ENCODE assay signal across 8 mouse cellular contexts in the genomic region with DNA sequence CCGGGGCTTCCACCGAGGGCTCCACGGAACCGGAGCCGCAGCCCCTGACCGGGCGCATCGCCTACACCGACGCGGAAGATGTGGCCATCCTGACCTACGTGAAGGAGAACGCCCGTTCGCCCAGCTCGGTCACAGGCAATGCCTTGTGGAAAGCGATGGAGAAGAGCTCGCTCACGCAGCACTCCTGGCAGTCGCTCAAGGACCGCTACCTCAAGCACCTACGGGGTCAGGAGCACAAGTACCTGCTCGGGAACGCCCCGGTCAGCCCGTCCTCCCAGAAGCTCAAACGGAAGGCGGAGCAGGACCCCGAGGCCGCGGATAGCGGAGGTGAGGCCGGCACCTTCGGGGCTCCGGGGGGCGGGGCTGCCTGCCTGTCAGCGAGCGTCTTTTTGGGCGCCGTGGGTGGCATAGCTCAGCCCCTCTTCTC. TPM values are rescaled to one million over a fixed set of nuclear protein-coding genes. Genes with fewer than 3 reads are reported as not detected.
A peak's percentile ranks its signal among the peaks of the same experiment; 100 is the strongest.
DNase-seq lines count a peak whose midpoint lies in the region; ATAC-seq and TF ChIP-seq lines count a peak whose summit lies in the region.

No protein-coding gene starts in this region.

- no peak for TF ChIP-seq POLR2A in liver, adult 2 months (IDR thresholded peaks at IDR 0.05; ENCODE audit: extremely low read depth, insufficient read depth, low read length)

- peaks cover 16% of the 10 kb centered on the region for H3K36me3 ChIP-seq in intestine, embryonic 14.5 days (ENCODE audit: control insufficient read depth, insufficient read depth, low read length)
- peaks cover 2% of the 10 kb centered on the region; the same call in 1 of the 2 replicates for H3K36me3 ChIP-seq in liver, adult 2 months (ENCODE audit: control insufficient read depth, insufficient read depth, low read length)
- no peaks in the 10 kb centered on the region; the same call in 1 of the 2 replicates for H3K36me3 ChIP-seq in midbrain, embryonic 15.5 days (replicated peaks)

- peaks cover 8% of the 10 kb centered on the region; the same call in 1 of the 2 replicates for H3K79me2 ChIP-seq in liver, adult 2 months (ENCODE audit: control insufficient read depth, insufficient read depth, low read length)

- H3K27ac ChIP-seq in intestine, embryonic 14.5 days (ENCODE audit: low read depth) = peak overlapping the region; percentile 73
- H3K27ac ChIP-seq in liver, adult 2 months (replicated peaks; ENCODE audit: insufficient read depth, low read depth, low read length) = peak overlapping the region; percentile 57
- H3K27ac ChIP-seq in midbrain, embryonic 15.5 days = peak overlapping the region; percentile 84

- H3K4me3 ChIP-seq in intestine, embryonic 14.5 days (ENCODE audit: low read depth, low read length) = peak overlapping the region; percentile 99
- H3K4me3 ChIP-seq in liver, adult 2 months (ENCODE audit: insufficient read depth, low read depth, low read length) = peak overlapping the region; percentile 92
- peak overlapping the region; percentile 82 for H3K4me3 ChIP-seq in midbrain, embryonic 15.5 days

- H3K9me3 ChIP-seq in intestine, embryonic 14.5 days (ENCODE audit: control insufficient read depth, low read length) = no peaks in the 10 kb centered on the region
- no peaks in the 10 kb centered on the region for H3K9me3 ChIP-seq in midbrain, embryonic 15.5 days

- TF ChIP-seq CTCF in liver, adult 2 months (IDR thresholded peaks at IDR 0.05; ENCODE audit: low read depth, low read length) = no peak

- peaks cover 17% of the 10 kb centered on the region for H3K4me1 ChIP-seq in intestine, embryonic 14.5 days (replicated peaks; ENCODE audit: control insufficient read depth, insufficient read depth, low read length)
- H3K4me1 ChIP-seq in liver, adult 2 months (ENCODE audit: control insufficient read depth, insufficient read depth, low read length) = no peaks in the 10 kb centered on the region; the same call in 1 of the 2 replicates
- peaks cover 25% of the 10 kb centered on the region for H3K4me1 ChIP-seq in midbrain, embryonic 15.5 days

- ATAC-seq in intestine, embryonic 14.5 days (replicated peaks; ENCODE audit: low FRiP score, low TSS enrichment, low read depth) = no peak; the same call in none of the 2 replicates
- peak; percentile 60 for ATAC-seq in midbrain, embryonic 15.5 days (replicated peaks)

- no peaks in the 10 kb centered on the region for H3K27me3 ChIP-seq in intestine, embryonic 14.5 days (replicated peaks; ENCODE audit: control insufficient read depth, insufficient read depth, low read length)
- no peaks in the 10 kb centered on the region for H3K27me3 ChIP-seq in liver, adult 2 months (ENCODE audit: control insufficient read depth, insufficient read depth, low read length)
- H3K27me3 ChIP-seq in midbrain, embryonic 15.5 days (replicated peaks) = no peaks in the 10 kb centered on the region

- DNase-seq in heart, adult 18-20 months = peak; percentile 18 to 51
- DNase-seq in heart, adult 9 months (ENCODE audit: low spot score in 2 of 2) = no peak
- DNase-seq in cerebellum, adult 8-10 months = peak; percentile 47
- peak; percentile 17 for DNase-seq in forelimb bud, embryonic 11.5 days (ENCODE audit: low read depth, low spot score)
- peak; percentile 79 for DNase-seq in intestine, embryonic 14.5 days (ENCODE audit: low spot score)
- peak; percentile 51 for DNase-seq in liver, adult 2 months (ENCODE audit: extremely low read depth, low read depth, low spot score)
- DNase-seq in spleen, postnatal 10 days (ENCODE audit: low spot score in 2 of 2) = peak; percentile 65 to 77

- peak overlapping the region; percentile 91 for H3K4me2 ChIP-seq in intestine, embryonic 14.5 days (ENCODE audit: low read length)
- H3K4me2 ChIP-seq in midbrain, embryonic 15.5 days = peak overlapping the region; percentile 70

- under 1% methylated on average over 40 of the region's 40 CpGs for WGBS in intestine, embryonic 14.5 days
- under 1% methylated on average over 40 of the region's 40 CpGs for WGBS in liver, adult 2 months
- under 1% methylated on average over 40 of the region's 40 CpGs for WGBS in midbrain, embryonic 15.5 days

- H3K9ac ChIP-seq in intestine, embryonic 14.5 days (ENCODE audit: low read length) = peak overlapping the region; percentile 85
- H3K9ac ChIP-seq in liver, adult 2 months (ENCODE audit: low read depth, low read length) = peak overlapping the region; percentile 88
- H3K9ac ChIP-seq in midbrain, embryonic 15.5 days = peak overlapping the region; percentile 86

RNA-seq across cellular contexts. Expression of gene Terf2ip, which starts 0.6 kb away (rescaled TPM):
- 10 to 100 TPM; 10.9 to 12.9 TPM for total RNA-seq in heart, adult 18-20 months (2021)
- 21.3 and 22.9 TPM in 2 replicates for polyA plus RNA-seq in intestine, embryonic 14.5 days (2014; fragmentation: Nextera tagmentation; extraction: Ambion mirVana)
- total RNA-seq in liver, adult 2 months (2014; rRNA removed) = 4.9 and 5.2 TPM in 2 replicates
- 5.0 and 5.7 TPM in 2 replicates for polyA plus RNA-seq in liver, adult 2 months (2012; rRNA removed)
- polyA plus RNA-seq in midbrain, embryonic 15.5 days (2015; fragmentation: Nextera tagmentation; extraction: Ambion mirVana) = 70.0 and 72.1 TPM in 2 replicates

RNA-seq across cellular contexts. Expression of gene Kars, which starts 0.7 kb away (rescaled TPM):
- total RNA-seq in heart, adult 18-20 months (2021) = 100 to 1,000 TPM in 1 of 2 experiments, 10 to 100 TPM in 1; 99.8 to 112 TPM
- polyA plus RNA-seq in intestine, embryonic 14.5 days (2014; fragmentation: Nextera tagmentation; extraction: Ambion mirVana) = 226 and 241 TPM in 2 replicates
- 50.9 and 53.3 TPM in 2 replicates for total RNA-seq in liver, adult 2 months (2014; rRNA removed)
- polyA plus RNA-seq in liver, adult 2 months (2012; rRNA removed) = 27.3 and 29.5 TPM in 2 replicates
- polyA plus RNA-seq in midbrain, embryonic 15.5 days (2015; fragmentation: Nextera tagmentation; extraction: Ambion mirVana) = 157 TPM in 2 replicates

RNA-seq across cellular contexts. Expression of gene Gm6793, which starts 3.0 kb away (rescaled TPM):
- total RNA-seq in heart, adult 18-20 months (2021) = not detected
- 0.28 and 0.91 TPM in 2 replicates for polyA plus RNA-seq in intestine, embryonic 14.5 days (2014; fragmentation: Nextera tagmentation; extraction: Ambion mirVana)
- total RNA-seq in liver, adult 2 months (2014; rRNA removed) = not detected in 2 replicates
- not detected in 2 replicates for polyA plus RNA-seq in liver, adult 2 months (2012; rRNA removed)
- polyA plus RNA-seq in midbrain, embryonic 15.5 days (2015; fragmentation: Nextera tagmentation; extraction: Ambion mirVana) = 1.0 and 1.4 TPM in 2 replicates

RNA-seq across cellular contexts. Expression of gene Adat1, which starts 19.7 kb away (rescaled TPM):
- total RNA-seq in heart, adult 18-20 months (2021) = 1 to 10 TPM; 1.9 to 2.2 TPM
- polyA plus RNA-seq in intestine, embryonic 14.5 days (2014; fragmentation: Nextera tagmentation; extraction: Ambion mirVana) = 7.4 and 11.0 TPM in 2 replicates
- total RNA-seq in liver, adult 2 months (2014; rRNA removed) = 2.8 TPM in 2 replicates
- polyA plus RNA-seq in liver, adult 2 months (2012; rRNA removed) = 2.1 and 2.7 TPM in 2 replicates
- polyA plus RNA-seq in midbrain, embryonic 15.5 days (2015; fragmentation: Nextera tagmentation; extraction: Ambion mirVana) = 8.7 and 8.9 TPM in 2 replicates

Comparison
In these comparisons a context has a peak if more than half of its experiments do, and no peak if none do; other contexts are left out.
1. DNase-seq: peak in heart, adult 18-20 months (2 of 2), cerebellum, adult 8-10 months (single experiment), forelimb bud, embryonic 11.5 days (single experiment), intestine, embryonic 14.5 days (single experiment), liver, adult 2 months (single experiment) and spleen, postnatal 10 days (2 of 2); none in heart, adult 9 months (0 of 2).
2. Peak in every context shown above with its lines, with median percentiles within 50 percentile points of each other: H3K27ac ChIP-seq, H3K4me3 ChIP-seq and H3K9ac ChIP-seq.